Mouse (Mus musculus): ENCODE measurements around the gene Rassf2. TPM values are rescaled to one million over a fixed set of nuclear protein-coding genes. Genes with fewer than 3 reads are reported as not detected.

Rassf2 gene
- 11.9 and 13.5 TPM in 2 replicates for polyA plus RNA-seq (2015; fragmentation: Nextera tagmentation; extraction: Ambion mirVana)

DNA sequence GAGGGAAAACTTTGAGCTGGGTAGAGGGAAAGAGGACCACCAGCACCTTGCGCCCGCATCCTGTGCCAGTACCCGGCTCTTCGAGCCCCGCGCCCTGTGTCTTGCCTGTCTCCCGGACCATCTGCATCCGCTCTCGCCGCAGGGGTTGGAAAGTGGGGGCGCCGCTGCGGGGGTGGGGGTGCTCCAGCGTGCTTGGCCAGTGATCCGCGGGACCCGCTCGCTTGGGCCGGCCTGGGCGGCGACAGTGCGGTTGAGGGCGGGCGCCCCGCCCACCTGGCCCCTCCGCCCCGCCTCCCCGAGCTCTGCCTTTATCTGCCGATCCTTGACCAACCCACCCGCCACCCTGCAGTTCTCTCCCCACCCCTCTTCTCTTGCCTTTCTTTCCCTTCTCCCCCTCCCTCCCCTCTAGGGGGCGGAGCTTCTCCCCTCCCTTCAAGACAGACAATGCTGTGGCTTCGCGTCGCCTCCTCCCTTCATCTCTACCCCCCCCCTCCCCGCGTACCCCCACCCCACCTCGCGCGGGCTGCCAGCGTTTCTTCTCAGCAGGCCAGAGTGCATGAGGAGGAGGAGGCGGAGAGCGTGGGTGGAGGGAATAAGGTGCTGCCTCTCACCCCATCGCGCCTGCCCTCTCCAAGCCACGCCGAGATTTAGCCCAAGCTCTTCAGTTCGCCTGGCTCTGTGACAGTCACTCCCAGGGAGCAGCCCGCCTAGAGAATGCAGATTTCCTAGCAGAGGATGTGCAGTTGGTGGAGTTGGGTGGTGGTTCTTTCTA lies at the start of gene Rassf2:
Rassf2 (minus strand) TSS at position 613 of the 772 bp plus-strand sequence.
- peak; percentile 90 for ATAC-seq (ENCODE audit: borderline replicate concordance, extremely low read depth, low FRiP score, low TSS enrichment)
- WGBS, result 0% methylated on average over 47 of the region's 48 CpGs
- H3K9ac ChIP-seq, result peak within 1 kb of the TSS; percentile 56
- no peaks in the 10 kb centered on the region for H3K36me3 ChIP-seq
- peak within 1 kb of the TSS; percentile 72 for H3K27ac ChIP-seq
- no peaks in the 10 kb centered on the region for H3K9me3 ChIP-seq
- H3K4me2 ChIP-seq, result peak within 1 kb of the TSS; percentile 94
- H3K4me1 ChIP-seq, result peaks cover 30% of the 10 kb centered on the region
- peaks cover 26% of the 10 kb centered on the region for H3K27me3 ChIP-seq
- peak within 1 kb of the TSS; percentile 65 for H3K4me3 ChIP-seq

DNA sequence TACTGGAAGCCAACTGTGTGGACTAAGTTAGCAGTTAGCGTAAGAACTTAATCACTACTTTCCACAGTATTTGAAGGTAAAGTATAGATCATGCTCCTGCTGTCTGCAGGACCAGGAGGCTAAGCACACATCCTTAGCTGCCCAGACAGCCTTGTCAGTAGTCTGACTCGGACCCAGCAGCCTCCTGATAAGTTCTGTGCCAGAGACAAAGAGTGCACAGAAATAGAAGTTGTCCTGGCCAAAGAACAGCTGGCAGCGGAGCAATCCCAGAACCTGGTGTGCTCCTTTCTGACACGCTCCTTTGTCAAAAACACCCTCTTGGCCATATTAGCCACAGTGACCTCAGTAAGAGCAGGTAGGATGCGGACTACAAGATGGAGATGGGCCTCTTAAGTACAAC lies 49.1 kb upstream of the Rassf2 start:
- Histone ChIP-seq H3K4me3 (no peak overlapping the region), H3K4me1 (no peaks in the 10 kb centered on the region), H3K36me3 (0 out of 2 replicates have a peak, but pooled peaks cover 6% of the 10 kb centered on the region), H3K9me3 (no peaks in the 10 kb centered on the region), H3K4me2 (no peak overlapping the region), H3K27me3 (no peaks in the 10 kb centered on the region), H3K9ac (no peak overlapping the region), H3K27ac (no peak overlapping the region)
- no peak for ATAC-seq (ENCODE audit: borderline replicate concordance, extremely low read depth, low FRiP score, low TSS enrichment)
- WGBS, result 83% methylated on average over 5 of the region's 5 CpGs

DNA sequence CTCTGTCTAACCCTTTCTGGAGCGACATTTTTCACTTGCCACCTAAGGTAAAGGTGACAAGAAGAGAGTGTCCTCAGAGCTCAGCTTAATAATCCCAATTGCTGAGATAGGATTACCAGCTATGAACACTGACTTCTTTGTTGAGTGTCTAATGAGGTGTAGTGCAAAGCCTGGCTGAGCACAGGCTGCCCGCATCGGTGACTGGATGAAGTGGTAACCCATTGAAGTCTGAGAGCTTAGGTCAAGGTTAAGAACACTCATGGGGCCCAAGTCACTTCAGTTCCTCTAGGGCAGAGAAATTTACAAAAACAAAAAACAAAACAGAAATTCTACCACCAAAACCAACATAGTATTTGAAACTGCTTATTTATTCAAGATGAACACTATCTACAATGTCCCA lies 43.0 kb upstream of the Rassf2 start:
- no peaks in the 10 kb centered on the region for H3K4me1 ChIP-seq
- WGBS, result 67% methylated on average over 3 of the region's 3 CpGs
- H3K4me3 ChIP-seq, result no peak overlapping the region
- H3K27ac ChIP-seq, result no peak overlapping the region
- peaks cover 12% of the 10 kb centered on the region for H3K36me3 ChIP-seq
- no peak for ATAC-seq (ENCODE audit: borderline replicate concordance, extremely low read depth, low FRiP score, low TSS enrichment)
- no peak overlapping the region for H3K4me2 ChIP-seq
- H3K9ac ChIP-seq, result no peak overlapping the region
- no peaks in the 10 kb centered on the region for H3K27me3 ChIP-seq
- H3K9me3 ChIP-seq, result no peaks in the 10 kb centered on the region

DNA sequence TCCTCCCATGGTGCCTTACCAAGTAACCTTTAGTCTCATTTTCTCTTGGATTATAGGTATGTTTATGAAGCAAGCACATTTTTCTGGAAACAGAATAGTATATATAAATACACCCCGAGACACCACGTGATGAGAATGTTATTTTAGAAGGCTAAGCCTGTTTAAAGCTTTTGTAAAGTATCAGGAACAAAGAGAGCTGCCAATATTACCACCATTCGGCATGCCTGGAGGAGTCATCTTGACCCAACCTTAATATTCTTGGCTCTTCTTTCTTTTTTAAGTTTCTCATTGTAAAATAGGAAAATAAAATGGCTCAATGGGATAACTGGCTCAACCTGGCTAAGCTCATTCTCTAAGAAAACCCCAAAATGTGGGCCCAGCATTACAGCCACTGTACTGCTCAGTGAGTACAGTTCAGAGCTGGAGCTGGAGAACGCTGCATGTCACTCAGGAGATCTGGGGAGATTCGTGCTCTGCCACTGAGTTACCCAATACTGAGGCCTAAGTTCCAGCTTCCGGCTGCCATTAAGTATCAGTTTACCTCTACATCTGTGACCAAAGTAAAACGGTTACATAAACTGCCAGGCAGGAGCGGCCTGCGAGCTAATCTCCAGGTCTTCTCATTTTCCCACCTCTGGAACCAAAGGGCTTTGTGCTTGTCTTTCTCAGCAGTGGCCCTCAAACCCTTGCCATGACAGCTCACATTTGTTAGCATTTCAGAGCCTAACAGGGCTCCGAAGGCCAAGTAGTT lies 40.1 kb upstream of the Rassf2 start:
- H3K9me3 ChIP-seq, result no peaks in the 10 kb centered on the region
- no peaks in the 10 kb centered on the region for H3K27me3 ChIP-seq
- peaks cover 10% of the 10 kb centered on the region for H3K36me3 ChIP-seq
- no peak for ATAC-seq (ENCODE audit: borderline replicate concordance, extremely low read depth, low FRiP score, low TSS enrichment)
- H3K9ac ChIP-seq, result no peak overlapping the region
- H3K27ac ChIP-seq, result no peak overlapping the region
- H3K4me3 ChIP-seq, result no peak overlapping the region
- no peaks in the 10 kb centered on the region for H3K4me1 ChIP-seq
- no peak overlapping the region for H3K4me2 ChIP-seq
- 77% methylated on average over 10 of the region's 10 CpGs for WGBS

DNA sequence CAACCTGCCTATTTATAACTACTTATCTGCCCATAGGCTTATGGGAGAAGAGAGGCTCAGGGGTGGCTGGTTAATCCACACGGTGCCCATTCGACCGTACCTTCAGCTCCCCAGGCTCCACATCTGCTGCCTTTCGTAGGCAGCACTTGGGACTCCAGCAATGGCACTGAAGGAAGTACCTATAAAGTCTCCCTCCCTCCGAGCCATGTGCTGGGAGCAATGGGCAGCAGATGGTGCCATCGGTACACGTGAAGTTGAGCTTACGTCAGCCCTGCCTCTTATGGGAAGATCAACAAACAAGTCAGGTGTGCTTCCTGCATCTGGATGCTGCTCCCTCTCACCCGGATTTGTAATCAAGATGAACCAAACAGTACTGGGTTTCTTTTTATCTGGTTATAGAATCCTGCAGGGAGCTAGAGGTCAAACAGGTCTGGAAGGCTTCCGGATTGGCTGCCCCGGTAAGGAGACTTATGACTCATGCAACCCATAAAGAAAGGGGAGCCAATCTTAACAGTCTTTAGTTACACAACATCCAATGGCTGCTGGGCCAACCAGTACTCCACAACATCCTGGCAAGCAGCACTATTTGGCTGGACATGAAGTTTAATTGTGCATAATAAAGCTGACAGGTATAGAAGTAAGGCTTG lies 34.2 kb upstream of the Rassf2 start:
- no peak for ATAC-seq (ENCODE audit: borderline replicate concordance, extremely low read depth, low FRiP score, low TSS enrichment)
- 76% methylated on average over 11 of the region's 11 CpGs for whole genome bisulfite sequencing
- no peak overlapping the region for H3K27ac ChIP-seq

DNA sequence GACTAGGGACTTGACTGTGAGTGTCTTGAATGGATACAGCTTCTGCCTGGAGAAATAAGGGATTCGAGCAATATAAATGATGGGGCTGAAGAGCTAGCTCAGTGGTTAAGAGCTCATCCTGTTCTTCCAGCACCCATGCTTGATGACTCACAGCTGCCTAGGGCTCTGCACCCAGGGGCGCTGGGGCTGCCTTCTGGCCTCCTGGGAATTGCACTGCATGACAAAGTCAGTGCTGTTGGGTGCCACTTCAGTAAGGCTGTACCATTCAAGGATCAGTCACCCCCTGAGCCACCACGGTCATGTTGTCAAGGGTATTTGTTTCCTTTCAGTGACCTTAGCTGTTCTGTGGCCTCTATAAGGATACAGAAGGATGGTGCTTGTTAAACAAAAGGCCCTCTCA lies 33.7 kb upstream of the Rassf2 start:
- Histone ChIP-seq H3K36me3 (peaks cover 6% of the 10 kb centered on the region; the same call in 1 of the 2 replicates), H3K4me2 (no peak overlapping the region), H3K27me3 (no peaks in the 10 kb centered on the region), H3K27ac (no peak overlapping the region), H3K4me1 (no peaks in the 10 kb centered on the region), H3K9ac (no peak overlapping the region), H3K4me3 (no peak overlapping the region), H3K9me3 (no peaks in the 10 kb centered on the region)
- no peak for ATAC-seq (ENCODE audit: borderline replicate concordance, extremely low read depth, low FRiP score, low TSS enrichment)
- WGBS, result 74% methylated on average over 3 of the region's 3 CpGs

More for the DNA sequence above, 34.2 kb upstream of the Rassf2 start:
- Histone ChIP-seq H3K4me1 (no peaks in the 10 kb centered on the region), H3K9me3 (no peaks in the 10 kb centered on the region), H3K4me2 (no peak overlapping the region), H3K4me3 (no peak overlapping the region), H3K27me3 (no peaks in the 10 kb centered on the region), H3K9ac (no peak overlapping the region), H3K36me3 (peaks cover 6% of the 10 kb centered on the region; the same call in 1 of the 2 replicates)

DNA sequence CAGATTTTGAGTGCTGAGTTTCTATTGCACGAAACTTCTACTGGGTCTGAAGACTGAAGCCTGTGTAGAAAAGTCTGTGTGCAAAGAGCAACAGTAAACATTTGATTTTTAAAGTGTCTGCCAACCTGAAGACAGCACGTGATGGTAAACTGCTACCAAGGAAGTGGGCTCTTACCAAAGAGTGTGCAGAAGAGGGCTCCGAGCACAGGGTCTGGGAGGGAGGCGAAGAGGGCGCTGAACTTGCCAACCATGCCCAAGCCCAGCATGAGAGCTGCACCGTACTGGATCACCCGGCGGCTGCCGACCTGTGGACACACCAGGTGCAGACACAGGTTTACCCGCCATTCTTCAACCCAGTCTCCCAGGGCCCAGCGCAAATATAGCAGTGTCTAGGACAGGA lies 31.8 kb upstream of the Rassf2 start:
- Histone ChIP-seq H3K36me3 (peaks cover 13% of the 10 kb centered on the region; the same call in 1 of the 2 replicates), H3K4me1 (no peaks in the 10 kb centered on the region), H3K9me3 (no peaks in the 10 kb centered on the region), H3K27me3 (no peaks in the 10 kb centered on the region), H3K4me3 (no peak overlapping the region), H3K27ac (no peak overlapping the region), H3K4me2 (no peak overlapping the region), H3K9ac (no peak overlapping the region)
- ATAC-seq (ENCODE audit: borderline replicate concordance, extremely low read depth, low FRiP score, low TSS enrichment), result no peak
- 85% methylated on average over 11 of the region's 11 CpGs for WGBS

DNA sequence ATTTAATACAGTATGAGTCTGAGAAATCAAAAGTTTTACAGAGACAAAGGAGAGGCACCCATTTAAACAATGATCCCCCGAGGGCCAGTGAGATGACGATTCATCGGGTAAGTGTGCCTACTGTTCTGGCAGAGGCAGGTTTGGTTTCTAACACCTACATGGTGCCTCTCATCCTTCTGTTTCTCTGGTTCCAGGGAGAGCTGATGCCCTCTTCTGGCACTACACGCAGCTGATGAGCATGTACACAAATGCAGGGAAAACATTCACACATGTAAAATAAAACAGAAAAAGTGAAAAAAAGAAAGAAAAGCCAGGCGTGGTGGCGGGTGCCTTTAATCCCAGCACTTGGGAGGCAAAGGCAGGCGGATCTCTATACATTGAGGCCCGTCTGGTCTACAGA lies 29.9 kb upstream of the Rassf2 start:
- Histone ChIP-seq H3K36me3 (peaks cover 23% of the 10 kb centered on the region), H3K9ac (no peak overlapping the region), H3K4me2 (no peak overlapping the region), H3K27me3 (no peaks in the 10 kb centered on the region), H3K4me1 (peaks cover 13% of the 10 kb centered on the region), H3K27ac (no peak overlapping the region), H3K4me3 (no peak overlapping the region), H3K9me3 (no peaks in the 10 kb centered on the region)
- no peak for ATAC-seq (ENCODE audit: borderline replicate concordance, extremely low read depth, low FRiP score, low TSS enrichment)
- WGBS, result 88% methylated on average over 8 of the region's 8 CpGs

DNA sequence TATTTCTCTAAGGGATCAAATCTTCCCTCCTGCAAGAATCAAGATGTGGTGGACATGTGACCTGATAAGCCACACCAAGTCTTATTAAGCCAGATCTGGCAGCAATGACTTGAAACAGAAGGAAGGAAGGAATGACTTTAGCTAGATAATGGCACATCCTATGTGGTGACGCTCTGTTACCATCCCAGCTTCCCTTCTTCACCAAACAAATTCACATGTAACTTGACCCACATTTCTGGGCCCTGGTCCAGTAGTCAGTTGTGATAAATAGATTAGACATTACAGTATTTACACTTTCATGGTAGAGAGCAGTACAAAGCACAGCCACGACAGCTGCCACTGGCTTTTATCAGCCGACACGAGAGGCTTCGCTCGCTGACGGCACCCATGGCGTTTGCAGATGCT lies 25.3 kb upstream of the Rassf2 start:
- WGBS, result 36% methylated on average over 8 of the region's 8 CpGs
- no peaks in the 10 kb centered on the region for H3K9me3 ChIP-seq
- peaks cover 20% of the 10 kb centered on the region for H3K36me3 ChIP-seq

DNA sequence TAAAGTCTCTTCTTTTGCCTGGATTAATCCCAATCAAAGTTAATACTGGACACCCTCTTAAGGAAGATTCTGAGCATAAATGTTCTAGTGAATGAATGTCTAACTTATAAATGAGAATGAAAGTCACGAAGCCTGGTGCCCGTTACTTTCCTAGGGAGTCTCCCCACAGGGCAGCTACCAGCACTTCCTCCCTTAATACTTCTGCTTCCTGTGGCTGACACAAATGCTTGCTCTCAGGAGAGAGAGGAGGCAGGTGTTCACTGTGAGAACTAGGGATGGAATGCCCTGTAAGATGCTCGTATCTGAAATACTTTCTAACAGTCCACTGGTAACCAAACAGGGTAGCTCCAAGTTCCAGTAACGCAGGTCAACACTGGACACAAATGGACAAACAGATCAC lies 23.8 kb upstream of the Rassf2 start:
- Histone ChIP-seq H3K4me3 (no peak overlapping the region), H3K9me3 (no peaks in the 10 kb centered on the region), H3K9ac (no peak overlapping the region), H3K4me2 (no peak overlapping the region), H3K27ac (no peak overlapping the region), H3K36me3 (peaks cover 17% of the 10 kb centered on the region), H3K27me3 (no peaks in the 10 kb centered on the region), H3K4me1 (peaks cover 24% of the 10 kb centered on the region)
- WGBS, result 80% methylated on average over 4 of the region's 4 CpGs
- ATAC-seq (ENCODE audit: borderline replicate concordance, extremely low read depth, low FRiP score, low TSS enrichment), result no peak

More for the DNA sequence above, 25.3 kb upstream of the Rassf2 start:
- Histone ChIP-seq H3K27ac (peak overlapping the region; percentile 45; the same call in 1 of the 2 replicates), H3K27me3 (no peaks in the 10 kb centered on the region), H3K9ac (no peak overlapping the region), H3K4me3 (no peak overlapping the region), H3K4me2 (no peak overlapping the region), H3K4me1 (peaks cover 19% of the 10 kb centered on the region)
- peak; percentile 91; the same call in 1 of the 2 replicates for ATAC-seq (ENCODE audit: borderline replicate concordance, extremely low read depth, low FRiP score, low TSS enrichment)

DNA sequence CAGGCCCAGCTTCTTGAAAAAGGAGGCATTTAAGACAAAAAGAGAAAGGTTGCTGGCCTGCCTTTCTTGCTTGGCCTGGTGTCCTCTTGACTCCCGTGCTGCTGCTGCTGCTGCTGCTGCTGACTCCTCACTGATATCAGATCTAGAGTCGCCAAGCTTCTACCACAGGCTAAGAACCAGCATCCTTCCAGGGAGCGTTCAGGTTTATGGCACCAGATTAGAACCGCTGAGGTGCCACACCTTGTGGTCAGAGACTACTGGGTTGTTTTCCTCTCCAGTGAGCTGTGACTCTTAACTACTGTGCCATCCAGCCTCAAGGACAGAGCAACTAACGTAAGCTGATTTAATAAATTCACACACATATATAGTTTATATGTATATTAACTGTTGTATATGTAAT lies 21.7 kb upstream of the Rassf2 start:
- Histone ChIP-seq H3K27ac (no peak overlapping the region), H3K9me3 (no peaks in the 10 kb centered on the region), H3K4me2 (no peak overlapping the region), H3K36me3 (peaks cover 9% of the 10 kb centered on the region), H3K4me1 (peaks cover 24% of the 10 kb centered on the region), H3K4me3 (no peak overlapping the region), H3K9ac (no peak overlapping the region), H3K27me3 (no peaks in the 10 kb centered on the region)
- ATAC-seq (ENCODE audit: borderline replicate concordance, extremely low read depth, low FRiP score, low TSS enrichment), result no peak
- 75% methylated on average over 5 of the region's 5 CpGs for WGBS

Data from lung, embryonic 15.5 days (tissue).